Mouse (Mus musculus): Measurements from ENCODE around the gene Apeh. TPM values are rescaled to one million over a fixed set of nuclear protein-coding genes. Genes with fewer than 3 reads are reported as not detected.
A peak's percentile ranks its signal among the peaks of the same experiment; 100 is the strongest.

Apeh gene
- total and polyA plus RNA-seq, 3 experiments: 69.0 to 76.1 TPM; not detected in 1

DNA sequence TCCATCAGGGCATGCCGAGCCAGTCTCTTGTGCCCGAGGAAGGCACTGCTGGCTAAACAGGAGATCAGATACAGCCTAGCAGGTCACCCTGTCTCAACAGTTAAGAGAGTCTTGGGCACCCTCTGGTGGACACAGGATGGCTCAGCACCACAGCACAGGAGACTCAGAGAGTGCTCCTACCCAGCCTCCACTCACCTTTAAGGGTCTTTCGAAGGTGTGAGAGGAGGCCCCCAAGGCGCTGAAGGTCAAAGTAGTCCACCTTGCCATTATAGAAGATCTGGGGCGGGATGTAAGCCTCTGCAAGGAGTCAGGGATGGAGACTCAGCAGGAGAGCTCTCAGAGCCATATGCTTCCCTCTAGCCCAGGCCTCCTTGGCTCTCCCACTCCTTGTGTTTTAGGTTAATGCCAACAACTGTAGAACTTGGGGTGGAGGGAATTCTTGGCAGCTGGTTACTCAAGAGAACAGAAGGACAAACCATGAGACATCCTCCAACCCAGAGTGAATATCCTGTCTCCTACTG is 28.9 kb downstream of the Apeh start:
- Histone ChIP-seq H3K9ac (ENCODE audit: control insufficient read depth, low read depth, low read length, poor library complexity, severe bottlenecking) (no peak overlapping the region), H3K36me3 (ENCODE audit: control insufficient read depth in 1 of 2, insufficient read depth in 2 of 2, low read length in 2 of 2) (no peaks in the 10 kb centered on the region; a peak in 1 of 4 replicates), H3K4me3 (ENCODE audit: control insufficient read depth in 1 of 2, insufficient read depth in 1 of 2, low read depth in 2 of 2, low read length in 2 of 2) (no peak overlapping the region), H3K9me3 (replicated peaks; ENCODE audit: insufficient read depth, low read length) (no peaks in the 10 kb centered on the region), H3K27ac (ENCODE audit: control insufficient read depth, low read depth, low read length) (no peak overlapping the region), H3K79me2 (ENCODE audit: control insufficient read depth, insufficient read depth, low read length, poor library complexity) (no peaks in the 10 kb centered on the region), H3K27me3 (ENCODE audit: control insufficient read depth in 1 of 2, insufficient read depth in 2 of 2, low read length in 2 of 2) (no peaks in the 10 kb centered on the region), H3K4me1 (ENCODE audit: control insufficient read depth in 1 of 2, insufficient read depth in 2 of 2, low read length in 2 of 2) (no peaks in the 10 kb centered on the region)
- peak; percentile 70 for DNase-seq (ENCODE audit: low read depth, low spot score)
- TF ChIP-seq TAL1 (IDR thresholded peaks at IDR 0.05; ENCODE audit: low read length): no peak
- no peak for TF ChIP-seq USF1 (IDR thresholded peaks at IDR 0.05; ENCODE audit: low read depth, low read length)
- peak; percentile 81 for TF ChIP-seq SMC3 (IDR thresholded peaks at IDR 0.05; ENCODE audit: low read depth, low read length)
- TF ChIP-seq UBTF (IDR thresholded peaks at IDR 0.05; ENCODE audit: borderline replicate concordance, insufficient read depth, low read depth, low read length): no peak
- TF ChIP-seq CTCF (IDR thresholded peaks at IDR 0.05 in 2 of 3, conservative IDR thresholded peaks at IDR 0.05 in 1 of 3; ENCODE audit: control insufficient read depth in 1 of 3, insufficient read depth in 1 of 3, low read depth in 2 of 3, low read length in 3 of 3, poor library complexity in 1 of 3, severe bottlenecking in 1 of 3): peak; percentile 80 to 84 (median 80)
- peak; percentile 59 for TF ChIP-seq ZC3H11A (IDR thresholded peaks at IDR 0.05; ENCODE audit: low read depth, low read length)
- no peak for TF ChIP-seq MYC (IDR thresholded peaks at IDR 0.05; ENCODE audit: low read depth, low read length)
- no peak for TF ChIP-seq HCFC1 (IDR thresholded peaks at IDR 0.05; ENCODE audit: low read depth, low read length)
- TF ChIP-seq POLR2AphosphoS5 (IDR thresholded peaks at IDR 0.05; ENCODE audit: borderline replicate concordance, low read depth, low read length): no peak
- TF ChIP-seq RCOR1 (IDR thresholded peaks at IDR 0.05; ENCODE audit: low read depth, low read length): no peak
- TF ChIP-seq GABPA (IDR thresholded peaks at IDR 0.05; ENCODE audit: low read depth, low read length): no peak
- TF ChIP-seq MYB (IDR thresholded peaks at IDR 0.05; ENCODE audit: low read depth, low read length): no peak
- peak; percentile 73 for TF ChIP-seq RAD21 (IDR thresholded peaks at IDR 0.05; ENCODE audit: low read depth, low read length)

DNA sequence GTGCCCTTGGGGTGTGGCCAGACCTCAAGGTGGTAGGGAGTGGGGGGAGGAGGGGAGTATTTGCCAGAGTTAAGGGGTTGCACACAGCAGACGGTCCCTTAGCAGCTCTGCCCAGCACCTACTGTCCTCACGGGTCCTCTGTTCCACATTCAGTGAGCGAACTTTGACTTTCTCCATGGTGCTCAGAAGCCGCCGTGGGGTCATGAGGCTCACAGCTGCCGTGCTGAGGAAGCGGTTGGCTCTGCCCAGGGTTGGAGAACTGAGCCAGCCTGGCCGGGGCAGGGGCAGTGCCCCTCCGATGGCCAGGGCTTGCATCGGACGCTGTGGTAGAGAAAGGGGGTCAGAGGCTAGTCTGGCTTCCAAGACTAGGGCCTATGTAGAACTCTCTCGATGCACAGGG is 31.0 kb downstream of the Apeh start:
- H3K27me3 ChIP-seq (ENCODE audit: control insufficient read depth in 1 of 2, insufficient read depth in 2 of 2, low read length in 2 of 2): no peaks in the 10 kb centered on the region
- no peak for DNase-seq (ENCODE audit: low read depth, low spot score)
- no peak overlapping the region for H3K4me3 ChIP-seq (ENCODE audit: control insufficient read depth in 1 of 2, insufficient read depth in 1 of 2, low read depth in 2 of 2, low read length in 2 of 2)
- H3K79me2 ChIP-seq (ENCODE audit: control insufficient read depth, insufficient read depth, low read length, poor library complexity): no peaks in the 10 kb centered on the region
- no peak overlapping the region for H3K27ac ChIP-seq (ENCODE audit: control insufficient read depth, low read depth, low read length)
- TF ChIP-seq GATA1 (IDR thresholded peaks at IDR 0.05; ENCODE audit: low read depth, low read length) (no peak), ZMIZ1 (IDR thresholded peaks at IDR 0.05; ENCODE audit: low read depth, low read length) (no peak), ELF1 (IDR thresholded peaks at IDR 0.05; ENCODE audit: low read depth, low read length) (no peak), POLR2AphosphoS5 (IDR thresholded peaks at IDR 0.05; ENCODE audit: borderline replicate concordance, low read depth, low read length) (no peak), ZC3H11A (IDR thresholded peaks at IDR 0.05; ENCODE audit: low read depth, low read length) (no peak)
- no peak overlapping the region for H3K9ac ChIP-seq (ENCODE audit: control insufficient read depth, low read depth, low read length, poor library complexity, severe bottlenecking)
- H3K4me1 ChIP-seq (ENCODE audit: control insufficient read depth in 1 of 2, insufficient read depth in 2 of 2, low read length in 2 of 2): no peaks in the 10 kb centered on the region
- no peaks in the 10 kb centered on the region; a peak in 1 of 4 replicates for H3K36me3 ChIP-seq (ENCODE audit: control insufficient read depth in 1 of 2, insufficient read depth in 2 of 2, low read length in 2 of 2)
- no peaks in the 10 kb centered on the region for H3K9me3 ChIP-seq (replicated peaks; ENCODE audit: insufficient read depth, low read length)
